Mouse (Mus musculus) urinary bladder, postnatal 4 days (tissue): ENCODE results near the gene Sycp2.
A peak's percentile ranks its signal among the peaks of the same experiment; 100 is the strongest.
"Not testable (repeated sequence)": the region's sequence is repeated elsewhere in the genome, so short reads cannot be mapped to it uniquely, and the experiment has no call there.

Experiments used
- DNase-seq, 2 experiments: peaks; one replicate each; pipeline ENCODE4 v3.0.0; 2021 to 2022; ENCODE audit warnings: low spot score in 2 of 2

Sycp2 gene

GRCm38 (mm10) chr2:178413481-178414260 lies 6.2 kb upstream of the Sycp2 start:
- no peak for DNase-seq

- peak in 1 of 2 experiments; percentile 17 for DNase-seq
These were observed 5.6 kb upstream of the Sycp2 start for GRCm38 (mm10) chr2:178413081-178413480.

GRCm38 (mm10) chr2:178412598-178412997 lies 5.1 kb upstream of the Sycp2 start:
- DNase-seq, result peak in 1 of 2 experiments; percentile 18

GRCm38 (mm10) chr2:178410286-178410685 lies 2.8 kb upstream of the Sycp2 start:
- no peak for DNase-seq

- no peak for DNase-seq
These were observed 1.5 kb upstream of the Sycp2 start for GRCm38 (mm10) chr2:178409024-178409423.

- no peak for DNase-seq
These were observed 64.9 kb downstream of the Sycp2 start for GRCm38 (mm10) chr2:178342597-178342996.

GRCm38 (mm10) chr2:178342105-178342504 lies 65.4 kb downstream of the Sycp2 start:
- DNase-seq, result not testable (repeated sequence)

GRCm38 (mm10) chr2:178339044-178339443 lies 68.4 kb downstream of the Sycp2 start:
- DNase-seq, result no peak

- DNase-seq, result no peak
These were observed 69.6 kb downstream of the Sycp2 start for GRCm38 (mm10) chr2:178337878-178338277.

- no peak for DNase-seq
These were observed 77.5 kb downstream of the Sycp2 start for GRCm38 (mm10) chr2:178329986-178330385.

GRCm38 (mm10) chr2:178329551-178329950 lies 77.9 kb downstream of the Sycp2 start:
- DNase-seq, result no peak

- peak; percentile 16 to 58 for DNase-seq
These were observed 79.9 kb downstream of the Sycp2 start for GRCm38 (mm10) chr2:178327466-178328040.

GRCm38 (mm10) chr2:178326750-178327465 lies 80.6 kb downstream of the Sycp2 start:
- DNase-seq, result peak in 1 of 2 experiments; percentile 55

- peak in 1 of 2 experiments; percentile 54 for DNase-seq
These were observed 81.4 kb downstream of the Sycp2 start for GRCm38 (mm10) chr2:178326067-178326466.

GRCm38 (mm10) chr2:178324818-178325217 lies 82.7 kb downstream of the Sycp2 start:
- DNase-seq, result peak in 1 of 2 experiments; percentile 51

- DNase-seq, result peak in 1 of 2 experiments; percentile 14
These were observed 83.1 kb downstream of the Sycp2 start for GRCm38 (mm10) chr2:178324410-178324809.

- peak in 1 of 2 experiments; percentile 14 for DNase-seq
These were observed 86.2 kb downstream of the Sycp2 start for GRCm38 (mm10) chr2:178321271-178321670.

GRCm38 (mm10) chr2:178319766-178320165 lies 87.7 kb downstream of the Sycp2 start:
- peak; percentile 12 to 55 for DNase-seq

- DNase-seq, result no peak
These were observed 91.2 kb downstream of the Sycp2 start for GRCm38 (mm10) chr2:178316281-178316680.

GRCm38 (mm10) chr2:178313539-178313938 lies 93.9 kb downstream of the Sycp2 start:
- no peak for DNase-seq

- no peak for DNase-seq
These were observed 102.8 kb downstream of the Sycp2 start for GRCm38 (mm10) chr2:178304669-178305068.

- no peak for DNase-seq
These were observed 103.3 kb downstream of the Sycp2 start for GRCm38 (mm10) chr2:178304188-178304529.
